ENCODE assay signal across 17 mouse cellular contexts in the genomic region with DNA sequence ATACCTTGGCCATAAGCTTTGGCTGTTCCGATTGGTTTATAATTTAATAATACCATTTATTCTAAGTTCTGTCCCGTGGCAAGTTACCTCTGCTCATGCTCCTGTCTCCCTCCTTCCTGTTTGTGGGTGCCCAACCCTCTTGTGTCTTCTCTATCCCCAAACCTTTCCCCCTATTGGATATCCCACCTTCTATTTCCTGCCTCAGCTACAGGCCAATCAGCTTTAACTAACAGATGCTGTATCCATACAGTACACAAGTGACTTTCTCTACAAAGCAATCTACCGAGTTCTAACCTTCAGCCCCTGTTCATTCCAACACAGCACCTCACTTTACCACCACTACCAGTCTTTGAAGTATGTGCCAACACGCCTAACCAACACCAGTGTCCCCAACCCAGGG. TPM values are rescaled to one million over a fixed set of nuclear protein-coding genes. Genes with fewer than 3 reads are reported as not detected.
DNase-seq lines count a peak whose midpoint lies in the region; ATAC-seq and TF ChIP-seq lines count a peak whose summit lies in the region.
"Had no signal": no experiment of that assay in that cellular context is flagged by ENCODE, and none has a peak within 500 bp of the region (broad histone marks: within the 10 kb centered on the region; RNA-seq: fewer than 3 reads in every experiment).

No protein-coding gene starts in this region.

- no peak overlapping the region for H3K9ac ChIP-seq in lung, embryonic 16.5 days (ENCODE audit: low read length)
- H3K9ac ChIP-seq in liver, embryonic 15.5 days = no peak overlapping the region
- H3K9ac ChIP-seq: forebrain, postnatal 0 days had no signal

- H3K27ac ChIP-seq in gastrocnemius, adult 2 months = no peak overlapping the region
- no peak overlapping the region for H3K27ac ChIP-seq in lung, embryonic 16.5 days (ENCODE audit: low read length)
- no peak overlapping the region for H3K27ac ChIP-seq in liver, embryonic 15.5 days (replicated peaks)

- H3K27me3 ChIP-seq in lung, embryonic 16.5 days (ENCODE audit: control insufficient read depth, insufficient read depth, low read depth, low read length) = no peaks in the 10 kb centered on the region
- H3K27me3 ChIP-seq in liver, embryonic 15.5 days = no peaks in the 10 kb centered on the region

- no peak for TF ChIP-seq CTCF in gastrocnemius, adult 2 months (IDR thresholded peaks at IDR 0.05)

- peaks cover 52% of the 10 kb centered on the region for H3K36me3 ChIP-seq in lung, embryonic 16.5 days (ENCODE audit: control insufficient read depth, insufficient read depth, low read length)
- peaks cover 64% of the 10 kb centered on the region for H3K36me3 ChIP-seq in liver, embryonic 15.5 days (replicated peaks)

- DNase-seq in gastrocnemius, adult 2 months = no peak
- no peak for DNase-seq in gastrocnemius, postnatal 10 days
- DNase-seq in lung, adult 18-20 months = no peak
- peak; percentile 62 for DNase-seq in ZHBTc4 (ENCODE audit: low read depth, low spot score)
- DNase-seq in right cerebral cortex, postnatal 14 days = no peak
- no peak for DNase-seq in frontal cortex, postnatal 36 days (ENCODE audit: low spot score in 2 of 2)
- DNase-seq: cerebellum, adult 9-10 months; forebrain, postnatal 0 days; heart, adult 11 months; heart, postnatal 4 days; thymus, postnatal 14 days had no signal

- H3K4me1 ChIP-seq in lung, embryonic 16.5 days (replicated peaks; ENCODE audit: control insufficient read depth, insufficient read depth, low read length) = peaks cover 22% of the 10 kb centered on the region
- H3K4me1 ChIP-seq in liver, embryonic 15.5 days (replicated peaks) = peaks cover 47% of the 10 kb centered on the region

- WGBS in lung, embryonic 16.5 days = 76% methylated on average over 4 of the region's 4 CpGs
- WGBS in liver, embryonic 15.5 days (ENCODE audit: insufficient replicate concordance) = 69% methylated on average over 4 of the region's 4 CpGs

- ATAC-seq in lung, embryonic 16.5 days (ENCODE audit: low read depth) = no peak
- no peak for ATAC-seq in liver, embryonic 15.5 days (ENCODE audit: insufficient read depth)
- ATAC-seq: forebrain, postnatal 0 days had no signal

- no peaks in the 10 kb centered on the region for H3K9me3 ChIP-seq in lung, embryonic 16.5 days (ENCODE audit: control insufficient read depth, low read length)
- H3K9me3 ChIP-seq in liver, embryonic 15.5 days (replicated peaks) = no peaks in the 10 kb centered on the region

- peak overlapping the region; percentile 5; the same call in 1 of the 2 replicates for H3K4me2 ChIP-seq in lung, embryonic 16.5 days (ENCODE audit: low read depth, low read length)
- H3K4me2 ChIP-seq in liver, embryonic 15.5 days = peak overlapping the region; percentile 24; the same call in 1 of the 2 replicates

- peak overlapping the region; percentile 13 for H3K4me3 ChIP-seq in gastrocnemius, adult 2 months
- H3K4me3 ChIP-seq in lung, embryonic 16.5 days (ENCODE audit: low read length) = no peak overlapping the region
- H3K4me3 ChIP-seq in liver, embryonic 15.5 days (replicated peaks) = 0 out of 2 replicates have a peak overlapping the region, but pooled peaks have one; percentile 0

- intact Hi-C loops in gastrocnemius, adult 2 months (cut with DNase I) = no loop called here

RNA-seq across cellular contexts. Expression of a gene that starts 3.2 kb away (rescaled TPM):
- total RNA-seq in gastrocnemius, adult 2 months (2021) = 100 to 1,000 TPM; 132 to 136 TPM
- 100 to 1,000 TPM; 130 to 172 TPM for total RNA-seq in gastrocnemius, postnatal 10 days (2021)
- 320 and 367 TPM in 2 replicates for polyA plus RNA-seq in lung, embryonic 16.5 days (2015; fragmentation: Nextera tagmentation; extraction: Ambion mirVana)
- polyA plus RNA-seq in liver, embryonic 15.5 days (2015; fragmentation: Nextera tagmentation; extraction: Ambion mirVana) = 126 and 128 TPM in 2 replicates

RNA-seq across cellular contexts. Expression of a gene that starts 19.5 kb away (rescaled TPM):
- total RNA-seq in gastrocnemius, adult 2 months (2021) = 1 to 10 TPM; 6.1 to 6.8 TPM
- 1 to 10 TPM; 6.9 to 8.6 TPM for total RNA-seq in gastrocnemius, postnatal 10 days (2021)
- not detected in 2 replicates for polyA plus RNA-seq in lung, embryonic 16.5 days (2015; fragmentation: Nextera tagmentation; extraction: Ambion mirVana)
- not detected in 2 replicates for polyA plus RNA-seq in liver, embryonic 15.5 days (2015; fragmentation: Nextera tagmentation; extraction: Ambion mirVana)
- total RNA-seq: forebrain, postnatal 0 days; left cerebral cortex, postnatal 25 days had no signal
- polyA plus RNA-seq: brain, embryonic 14.5 days; forebrain, postnatal 0 days; intestine, embryonic 14.5 days; midbrain, postnatal 0 days had no signal

RNA-seq across cellular contexts. Expression of a gene that starts 21.3 kb away (rescaled TPM):
- under 1 TPM; 0.56 to 0.69 TPM for total RNA-seq in gastrocnemius, adult 2 months (2021)
- total RNA-seq in gastrocnemius, postnatal 10 days (2021) = under 1 TPM; 0.16 to 0.54 TPM
- 0.44 and 0.93 TPM in 2 replicates for polyA plus RNA-seq in lung, embryonic 16.5 days (2015; fragmentation: Nextera tagmentation; extraction: Ambion mirVana)
- 44.5 and 56.0 TPM in 2 replicates for polyA plus RNA-seq in liver, embryonic 15.5 days (2015; fragmentation: Nextera tagmentation; extraction: Ambion mirVana)
- polyA plus RNA-seq: forebrain, postnatal 0 days; midbrain, postnatal 0 days had no signal

RNA-seq across cellular contexts. Expression of a gene that starts 32.3 kb away (rescaled TPM):
- 10 to 100 TPM; 12.0 to 12.2 TPM for total RNA-seq in gastrocnemius, adult 2 months (2021)
- 10 to 100 TPM; 25.4 to 32.8 TPM for total RNA-seq in gastrocnemius, postnatal 10 days (2021)
- 114 and 126 TPM in 2 replicates for polyA plus RNA-seq in lung, embryonic 16.5 days (2015; fragmentation: Nextera tagmentation; extraction: Ambion mirVana)
- 128 and 137 TPM in 2 replicates for polyA plus RNA-seq in liver, embryonic 15.5 days (2015; fragmentation: Nextera tagmentation; extraction: Ambion mirVana)
